Mouse (Mus musculus): Measurements from ENCODE around the gene Mak.

DNA sequence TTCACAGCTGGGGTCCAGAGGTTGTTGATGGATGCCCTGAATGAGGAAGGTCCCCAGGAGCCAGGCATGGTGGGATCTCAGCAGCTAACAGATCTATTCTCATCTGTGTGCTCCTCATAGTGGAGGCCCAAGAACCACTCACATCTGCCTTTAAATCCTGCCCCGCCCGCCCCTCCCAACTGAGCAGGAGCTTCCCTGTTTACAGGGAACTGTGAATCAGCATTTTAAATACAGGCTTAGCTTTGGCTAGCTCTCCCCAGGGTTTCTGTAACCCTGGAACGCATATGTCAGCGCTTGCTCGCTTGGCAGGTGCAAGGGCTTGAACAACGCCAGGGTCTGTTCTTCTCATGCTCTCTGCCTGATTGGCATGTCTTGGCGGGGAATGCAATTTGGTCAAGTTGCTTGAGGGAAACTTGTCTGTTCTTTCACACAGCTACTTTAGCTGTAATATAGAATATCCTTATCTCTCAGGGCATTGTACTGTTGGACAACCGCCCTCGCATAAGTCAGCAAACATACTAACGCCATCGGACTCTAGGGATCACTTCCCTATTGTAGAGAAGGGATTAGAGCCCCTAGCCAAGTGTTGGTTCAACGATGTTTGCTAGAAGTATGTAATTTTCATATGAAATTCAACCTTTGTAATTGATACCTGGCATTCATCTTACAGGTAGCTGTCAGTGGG is 24.5 kb upstream of the Mak start:
- TF ChIP-seq CTCF (IDR thresholded peaks at IDR 0.05; ENCODE audit: insufficient read depth, low read depth, low read length) = no peak
- no peak for TF ChIP-seq POLR2A (IDR thresholded peaks at IDR 0.05; ENCODE audit: insufficient read depth, low read depth, low read length)
